Comparison of ENCODE assay signal across 7 mouse cellular contexts in the genomic region with DNA sequence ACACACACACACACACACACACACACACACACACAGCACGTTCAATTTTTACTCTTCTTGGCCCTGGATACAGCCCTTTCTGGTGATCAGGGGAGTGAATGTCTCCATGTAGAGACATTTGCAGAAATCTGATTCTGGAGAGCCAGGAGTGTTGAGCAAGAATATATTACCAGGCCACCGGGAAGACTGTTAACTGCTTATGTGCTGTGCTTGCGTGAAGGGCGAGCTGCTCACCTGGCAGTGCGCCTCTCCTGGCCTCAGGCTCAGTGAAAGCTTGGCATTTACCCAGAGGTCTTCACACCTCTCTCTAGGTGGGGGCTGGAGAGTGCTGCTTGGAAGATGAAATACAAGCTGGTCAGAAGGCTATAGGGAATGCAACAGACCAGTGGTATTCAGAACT.
DNase-seq lines count a peak whose midpoint lies in the region; ATAC-seq and TF ChIP-seq lines count a peak whose summit lies in the region.

No protein-coding gene starts in this region.

- 34% methylated on average over 5 of the region's 5 CpGs for WGBS in hindbrain, embryonic 16.5 days
- WGBS in lung, postnatal 0 days: 29% methylated on average over 5 of the region's 5 CpGs

- peak; percentile 37 for DNase-seq in NIH3T3 (ENCODE audit: low read depth)
- peak; percentile 79 for DNase-seq in brain, embryonic 14.5 days (ENCODE audit: low read depth)
- peak; percentile 69 for DNase-seq in lung, postnatal 0 days (ENCODE audit: low spot score)
- DNase-seq in c-Kit-positive CD71-positive TER-119-positive erythroid progenitor cells, embryonic 14.5 days (ENCODE audit: low spot score): no peak
- DNase-seq in spleen, adult 18-20 months: no peak
- DNase-seq in urinary bladder, postnatal 14 days (ENCODE audit: low spot score): no peak

- no peaks in the 10 kb centered on the region for H3K27me3 ChIP-seq in hindbrain, embryonic 16.5 days (replicated peaks; ENCODE audit: control insufficient read depth, insufficient read depth, low read length)
- H3K27me3 ChIP-seq in lung, postnatal 0 days (replicated peaks; ENCODE audit: insufficient read depth, low read length): no peaks in the 10 kb centered on the region

- H3K4me3 ChIP-seq in hindbrain, embryonic 16.5 days (ENCODE audit: low read length): no peak overlapping the region
- no peak overlapping the region for H3K4me3 ChIP-seq in lung, postnatal 0 days (ENCODE audit: low read depth, low read length)

- TF ChIP-seq CTCF in brain, embryonic 14.5 days (IDR thresholded peaks at IDR 0.05; ENCODE audit: borderline replicate concordance, extremely low read depth, insufficient read depth, insufficient read length): no peak
- TF ChIP-seq CTCF in lung, postnatal 0 days (IDR thresholded peaks at IDR 0.05): no peak

- no peaks in the 10 kb centered on the region for H3K36me3 ChIP-seq in hindbrain, embryonic 16.5 days (ENCODE audit: control insufficient read depth, insufficient read depth, low read length)
- no peaks in the 10 kb centered on the region for H3K36me3 ChIP-seq in lung, postnatal 0 days (ENCODE audit: insufficient read depth, low read length)

- H3K4me2 ChIP-seq in hindbrain, embryonic 16.5 days (ENCODE audit: low read length): peak overlapping the region; percentile 55
- peak overlapping the region; percentile 37 for H3K4me2 ChIP-seq in lung, postnatal 0 days (replicated peaks; ENCODE audit: low read depth, low read length)

- H3K4me1 ChIP-seq in hindbrain, embryonic 16.5 days (ENCODE audit: control insufficient read depth, insufficient read depth, low read depth, low read length): peaks cover 6% of the 10 kb centered on the region
- peaks cover 4% of the 10 kb centered on the region; the same call in 1 of the 2 replicates for H3K4me1 ChIP-seq in lung, postnatal 0 days (ENCODE audit: insufficient read depth, low read depth, low read length)

- H3K9me3 ChIP-seq in hindbrain, embryonic 16.5 days (ENCODE audit: control insufficient read depth, low read length): no peaks in the 10 kb centered on the region
- H3K9me3 ChIP-seq in lung, postnatal 0 days (ENCODE audit: low read length): no peaks in the 10 kb centered on the region

- peak; percentile 63 for ATAC-seq in hindbrain, embryonic 16.5 days
- ATAC-seq in lung, postnatal 0 days: peak; percentile 64

- H3K9ac ChIP-seq in hindbrain, embryonic 16.5 days (ENCODE audit: low read depth, low read length): peak overlapping the region; percentile 8; the same call in 1 of the 2 replicates
- H3K9ac ChIP-seq in lung, postnatal 0 days (replicated peaks; ENCODE audit: low read depth): no peak overlapping the region

- no peak for TF ChIP-seq EP300 in lung, postnatal 0 days (IDR thresholded peaks at IDR 0.05)

- no peak for TF ChIP-seq POLR2A in brain, embryonic 14.5 days (IDR thresholded peaks at IDR 0.05; ENCODE audit: borderline replicate concordance, extremely low read depth, insufficient read depth, insufficient read length, poor library complexity, severe bottlenecking)

- H3K27ac ChIP-seq in hindbrain, embryonic 16.5 days (ENCODE audit: low read depth, low read length): 0 out of 2 replicates have a peak overlapping the region, but pooled peaks have one; percentile 31
- H3K27ac ChIP-seq in lung, postnatal 0 days (ENCODE audit: low read length): no peak overlapping the region

Comparison
In these comparisons a context has a peak if more than half of its experiments do, and no peak if none do; other contexts are left out.
1. DNase-seq: peak in NIH3T3 (single experiment), brain, embryonic 14.5 days (single experiment) and lung, postnatal 0 days (single experiment); none in c-Kit-positive CD71-positive TER-119-positive erythroid progenitor cells, embryonic 14.5 days (single experiment), spleen, adult 18-20 months (0 of 2) and urinary bladder, postnatal 14 days (single experiment).